Mouse (Mus musculus): Measurements from ENCODE around the gene Kif13a. TPM values are rescaled to one million over a fixed set of nuclear protein-coding genes. Genes with fewer than 3 reads are reported as not detected.

The Kif13a gene
- 11.9 and 14.1 TPM in 2 replicates for polyA plus RNA-seq (2015; fragmentation: Nextera tagmentation; extraction: Ambion mirVana)

DNA sequence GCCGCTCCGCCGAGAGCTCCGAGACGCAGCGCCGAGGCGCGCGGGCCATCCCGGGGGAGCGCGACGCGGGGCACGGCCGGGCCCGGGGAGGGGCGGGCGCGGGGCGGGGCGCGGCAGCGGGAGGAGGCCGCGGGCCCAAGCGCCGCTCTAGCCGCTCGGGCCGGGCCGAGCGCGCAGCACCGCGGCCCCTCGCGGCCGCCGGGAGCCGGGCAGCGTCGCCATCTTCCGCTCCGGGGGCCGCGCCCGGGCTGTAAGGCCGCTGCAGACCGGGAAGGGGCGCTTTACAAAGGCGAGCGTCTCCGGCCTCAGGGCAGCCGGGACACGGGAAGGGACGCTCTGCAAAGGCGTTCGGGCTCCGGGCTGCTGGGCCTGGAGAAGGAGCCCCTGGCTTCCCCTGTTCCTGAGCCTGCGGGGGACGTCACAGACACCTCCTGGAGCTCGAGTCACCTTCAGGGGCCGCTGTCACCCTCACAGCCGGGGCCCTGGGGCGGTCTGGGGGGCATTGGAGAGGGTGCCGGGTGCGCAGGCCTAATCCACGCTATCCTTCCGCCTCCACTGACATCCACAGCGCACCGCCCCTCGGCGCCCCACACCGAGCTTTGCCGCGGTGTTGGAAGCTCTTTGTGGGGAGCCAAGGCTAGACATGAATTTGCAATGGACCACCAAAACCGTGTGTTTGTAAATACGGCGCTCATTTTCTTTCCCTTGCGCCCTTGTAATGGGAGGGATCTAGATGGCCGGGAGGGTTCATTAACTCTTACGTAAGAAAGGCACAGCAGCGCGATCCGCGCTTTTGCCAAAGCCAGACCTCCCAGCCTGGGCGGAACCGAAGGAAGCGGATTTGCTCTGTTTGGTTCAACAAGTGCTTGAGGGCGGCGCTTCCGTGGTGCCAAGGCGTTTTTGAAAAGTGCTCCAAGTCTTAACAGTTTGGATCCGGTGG is at the start of gene Kif13a:
Kif13a (minus strand) TSS at position 149 of the 940 bp plus-strand sequence.
- H3K27me3 ChIP-seq (replicated peaks): 0 out of 2 replicates have a peak, but pooled peaks cover 3% of the 10 kb centered on the region
- peak within 1 kb of the TSS; percentile 90 for H3K4me2 ChIP-seq
- under 1% methylated on average over 72 of the region's 96 CpGs for WGBS
- peak; percentile 86 for ATAC-seq (replicated peaks)
- no peaks in the 10 kb centered on the region for H3K36me3 ChIP-seq (replicated peaks)
- H3K9me3 ChIP-seq: no peaks in the 10 kb centered on the region
- H3K4me3 ChIP-seq: peak within 1 kb of the TSS; percentile 88
- peak within 1 kb of the TSS; percentile 97 for H3K9ac ChIP-seq
- H3K27ac ChIP-seq: peak within 1 kb of the TSS; percentile 97
- H3K4me1 ChIP-seq: peaks cover 18% of the 10 kb centered on the region

DNA sequence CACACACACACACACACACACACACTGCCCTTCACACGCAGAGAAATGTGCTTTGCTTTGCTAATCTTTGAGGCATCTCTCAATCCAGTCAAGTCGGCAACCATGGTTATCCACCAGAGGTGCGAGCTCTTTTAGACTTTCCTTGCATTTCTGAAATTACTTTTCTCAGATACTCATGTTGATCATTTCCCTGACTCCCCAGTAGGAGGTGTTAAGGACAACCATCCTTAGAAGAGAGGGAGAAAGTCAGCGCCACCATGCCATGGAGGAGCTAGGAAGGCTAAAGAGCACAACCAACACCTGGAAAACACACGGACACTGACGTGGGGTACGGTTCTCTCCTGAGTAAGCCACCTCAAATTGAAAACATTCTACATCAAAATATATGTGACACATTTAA is 46.9 kb upstream of the Kif13a start:
- WGBS: 92% methylated on average over 7 of the region's 7 CpGs
- H3K4me1 ChIP-seq: peaks cover 11% of the 10 kb centered on the region; the same call in 1 of the 2 replicates
- H3K9ac ChIP-seq: no peak overlapping the region
- no peak overlapping the region for H3K4me2 ChIP-seq
- no peaks in the 10 kb centered on the region for H3K27me3 ChIP-seq (replicated peaks)
- no peaks in the 10 kb centered on the region for H3K9me3 ChIP-seq
- ATAC-seq (replicated peaks): no peak
- H3K36me3 ChIP-seq (replicated peaks): no peaks in the 10 kb centered on the region
- H3K27ac ChIP-seq: no peak overlapping the region
- no peak overlapping the region for H3K4me3 ChIP-seq

DNA sequence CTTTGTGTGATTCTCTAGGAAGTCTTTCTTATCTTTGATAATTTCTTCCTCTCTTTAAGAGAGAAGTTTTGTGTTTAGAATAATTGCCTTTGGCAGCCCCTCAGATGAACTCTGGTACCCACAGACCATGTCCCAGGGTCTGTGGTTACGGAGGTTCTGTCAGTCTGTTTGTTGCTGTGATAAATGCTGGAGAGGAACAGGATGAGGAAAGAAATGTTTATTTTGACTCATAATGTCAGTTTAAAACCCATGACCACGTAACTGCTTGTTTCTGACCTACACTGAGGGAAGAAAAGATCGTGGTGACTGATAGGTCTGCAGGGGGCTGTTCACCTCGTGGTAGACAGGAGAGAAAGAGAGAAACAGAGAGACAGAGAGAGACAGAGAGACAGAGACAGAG is 46.3 kb upstream of the Kif13a start:
- Histone ChIP-seq H3K36me3 (replicated peaks) (no peaks in the 10 kb centered on the region), H3K4me3 (no peak overlapping the region), H3K9ac (no peak overlapping the region), H3K4me2 (peak overlapping the region; percentile 59), H3K27me3 (replicated peaks) (no peaks in the 10 kb centered on the region), H3K27ac (no peak overlapping the region), H3K4me1 (peaks cover 11% of the 10 kb centered on the region; the same call in 1 of the 2 replicates), H3K9me3 (no peaks in the 10 kb centered on the region)
- WGBS: 39% methylated on average over 4 of the region's 4 CpGs
- ATAC-seq (replicated peaks): no peak

DNA sequence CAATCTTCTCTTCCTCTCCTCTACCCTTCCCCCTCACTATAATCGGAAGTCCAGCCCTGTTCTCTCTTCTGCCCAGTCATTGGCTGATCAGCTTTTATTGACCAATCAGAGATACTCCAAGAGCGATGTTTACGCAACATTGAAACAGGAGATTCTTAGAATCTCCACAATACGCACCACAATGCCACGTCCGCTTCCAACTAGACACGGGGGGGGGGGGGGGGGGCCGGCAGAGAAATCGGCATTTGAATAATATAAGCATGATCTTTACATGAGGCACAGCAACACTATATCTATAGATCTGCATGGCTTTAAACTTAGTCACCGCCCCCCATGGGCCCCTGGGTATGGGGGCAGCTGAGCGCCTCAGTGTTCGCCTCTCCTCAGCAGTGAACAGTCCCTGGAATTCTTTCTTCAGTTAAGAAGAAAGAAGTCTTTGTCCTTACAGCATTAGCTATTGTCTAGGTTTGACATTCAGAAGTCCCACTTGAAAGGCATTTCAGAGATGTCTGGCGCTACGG is 45.4 kb upstream of the Kif13a start:
- ATAC-seq (replicated peaks): peak; percentile 97
- peak overlapping the region; percentile 40 for H3K4me3 ChIP-seq
- no peaks in the 10 kb centered on the region for H3K36me3 ChIP-seq (replicated peaks)
- H3K4me2 ChIP-seq: peak overlapping the region; percentile 59
- WGBS: 5% methylated on average over 14 of the region's 14 CpGs
- H3K9me3 ChIP-seq: no peaks in the 10 kb centered on the region
- H3K4me1 ChIP-seq: peaks cover 11% of the 10 kb centered on the region; the same call in 1 of the 2 replicates
- no peaks in the 10 kb centered on the region for H3K27me3 ChIP-seq (replicated peaks)
- H3K27ac ChIP-seq: peak overlapping the region; percentile 73
- H3K9ac ChIP-seq: peak overlapping the region; percentile 18; the same call in 1 of the 2 replicates

DNA sequence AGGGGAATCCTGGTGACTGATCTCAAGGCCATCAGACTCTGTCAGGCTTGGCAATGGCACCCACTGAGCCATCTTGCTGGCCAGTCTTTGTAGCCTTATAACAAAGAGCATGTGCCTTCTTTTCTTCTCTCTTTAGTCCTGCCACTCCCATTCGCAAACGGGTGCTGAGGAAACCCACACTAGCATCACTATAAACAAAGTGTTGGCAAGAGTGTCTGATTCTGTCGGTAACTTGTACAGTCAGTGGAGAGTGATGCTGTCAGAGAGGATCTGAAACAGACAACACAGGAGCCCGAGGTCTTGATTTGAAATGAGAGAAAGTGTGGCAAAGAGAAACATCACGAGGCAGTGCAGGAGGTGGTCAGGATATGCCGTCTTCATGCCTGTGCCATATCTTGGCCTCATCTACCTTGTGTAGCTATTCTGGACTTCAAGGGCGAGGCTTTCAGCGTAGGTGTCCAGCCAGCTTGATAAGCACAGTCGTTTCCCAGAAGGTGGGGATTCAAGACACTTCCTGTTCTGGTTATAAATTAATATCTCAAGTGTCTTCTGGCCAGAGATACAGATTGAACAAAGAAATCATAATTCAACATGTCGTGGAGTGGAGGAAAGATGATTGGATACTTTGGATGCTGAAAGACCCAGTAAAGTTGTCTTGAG is 40.7 kb upstream of the Kif13a start:
- ATAC-seq (replicated peaks): no peak
- no peak overlapping the region for H3K4me2 ChIP-seq
- no peak overlapping the region for H3K27ac ChIP-seq

DNA sequence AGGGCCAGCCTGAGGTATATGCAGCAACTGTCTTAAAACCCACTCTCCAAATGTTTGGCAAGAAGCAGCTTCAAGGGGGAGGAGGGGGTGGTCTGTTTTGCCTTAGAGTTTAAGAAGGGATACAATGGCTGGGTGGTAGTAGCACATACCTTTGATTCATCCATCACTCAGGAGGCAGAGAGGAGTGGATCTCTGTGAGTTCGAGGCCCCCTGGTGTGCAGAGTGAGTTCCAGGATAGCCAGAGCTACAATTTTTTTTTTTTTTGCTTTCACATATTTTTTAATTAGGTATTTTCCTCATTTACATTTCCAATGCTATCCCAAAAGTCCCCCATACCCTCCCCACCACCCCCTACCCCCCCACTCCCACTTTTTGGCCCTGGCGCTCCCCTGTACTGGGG is 39.0 kb upstream of the Kif13a start:
- Histone ChIP-seq H3K4me2 (no peak overlapping the region), H3K4me3 (no peak overlapping the region), H3K9ac (no peak overlapping the region), H3K27ac (no peak overlapping the region), H3K9me3 (no peaks in the 10 kb centered on the region), H3K36me3 (replicated peaks) (no peaks in the 10 kb centered on the region), H3K27me3 (replicated peaks) (no peaks in the 10 kb centered on the region), H3K4me1 (0 out of 2 replicates have a peak, but pooled peaks cover 3% of the 10 kb centered on the region)
- ATAC-seq (replicated peaks): no peak
- 100% methylated on average over 2 of the region's 2 CpGs for WGBS

More for the DNA sequence above, 40.7 kb upstream of the Kif13a start:
- Histone ChIP-seq H3K4me3 (no peak overlapping the region), H3K9ac (no peak overlapping the region), H3K9me3 (no peaks in the 10 kb centered on the region), H3K36me3 (replicated peaks) (no peaks in the 10 kb centered on the region), H3K4me1 (peaks cover 6% of the 10 kb centered on the region; the same call in 1 of the 2 replicates), H3K27me3 (replicated peaks) (no peaks in the 10 kb centered on the region)
- WGBS: 83% methylated on average over 10 of the region's 10 CpGs

DNA sequence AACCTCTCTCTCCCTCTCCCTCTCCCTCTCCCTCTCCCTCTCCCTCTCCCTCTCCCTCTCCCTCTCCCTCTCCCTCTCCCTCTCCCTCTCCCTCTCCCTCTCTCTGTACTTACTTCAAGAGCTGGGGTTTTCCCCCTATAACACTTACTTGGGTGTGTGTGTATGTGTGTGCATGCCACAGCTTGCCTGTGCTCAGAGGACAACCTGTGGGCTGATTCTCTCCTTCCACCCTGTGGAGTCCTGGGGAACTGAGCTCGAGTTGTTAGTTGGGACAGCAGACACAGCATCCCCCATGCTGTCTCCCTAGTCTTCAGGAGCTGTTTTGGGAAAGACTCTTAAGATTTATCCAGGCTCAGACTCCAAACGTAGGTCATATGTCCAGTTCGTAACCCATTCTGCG is 37.6 kb upstream of the Kif13a start:
- H3K9ac ChIP-seq: no peak overlapping the region

DNA sequence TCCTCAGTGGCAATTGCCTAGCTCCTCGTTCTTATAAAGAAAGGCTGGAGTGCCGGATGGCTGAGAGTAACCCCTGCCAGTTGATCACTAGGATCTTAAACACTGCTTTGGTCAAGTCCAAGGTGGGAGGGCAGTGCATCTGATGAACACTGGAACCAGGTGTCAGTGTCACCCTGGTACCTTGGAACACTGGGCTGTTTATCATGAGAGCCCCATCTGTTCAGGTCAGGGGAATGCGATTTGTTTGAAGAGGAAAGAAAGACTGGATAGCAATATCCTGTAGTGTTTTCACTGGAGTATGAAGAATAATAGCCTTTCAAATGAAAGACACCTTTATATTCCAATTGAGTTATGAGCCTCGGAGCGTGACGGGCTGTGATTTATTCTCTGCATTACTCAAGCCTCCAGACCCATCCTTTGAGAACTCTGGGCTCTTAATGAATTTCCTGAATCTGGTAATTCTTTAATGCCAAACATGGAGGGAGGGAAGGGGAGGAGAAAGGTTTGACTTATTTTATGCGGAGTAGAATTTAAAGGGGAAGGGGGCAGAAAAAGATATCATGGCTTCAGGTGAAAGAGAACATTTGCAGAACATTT is 31.3 kb upstream of the Kif13a start:
- Histone ChIP-seq H3K9ac (no peak overlapping the region), H3K4me2 (no peak overlapping the region), H3K27me3 (replicated peaks) (no peaks in the 10 kb centered on the region), H3K36me3 (replicated peaks) (no peaks in the 10 kb centered on the region), H3K4me3 (no peak overlapping the region), H3K9me3 (no peaks in the 10 kb centered on the region), H3K4me1 (0 out of 2 replicates have a peak, but pooled peaks cover 3% of the 10 kb centered on the region), H3K27ac (0 out of 2 replicates have a peak overlapping the region, but pooled peaks have one; percentile 20)
- no peak for ATAC-seq (replicated peaks)
- 50% methylated on average over 7 of the region's 7 CpGs for WGBS

More for the DNA sequence above, 37.6 kb upstream of the Kif13a start:
- Histone ChIP-seq H3K9me3 (no peaks in the 10 kb centered on the region), H3K27me3 (replicated peaks) (no peaks in the 10 kb centered on the region), H3K4me1 (0 out of 2 replicates have a peak, but pooled peaks cover 3% of the 10 kb centered on the region), H3K4me2 (no peak overlapping the region), H3K4me3 (no peak overlapping the region), H3K36me3 (replicated peaks) (no peaks in the 10 kb centered on the region), H3K27ac (no peak overlapping the region)
- WGBS: 72% methylated on average over 4 of the region's 4 CpGs
- ATAC-seq (replicated peaks): no peak

DNA sequence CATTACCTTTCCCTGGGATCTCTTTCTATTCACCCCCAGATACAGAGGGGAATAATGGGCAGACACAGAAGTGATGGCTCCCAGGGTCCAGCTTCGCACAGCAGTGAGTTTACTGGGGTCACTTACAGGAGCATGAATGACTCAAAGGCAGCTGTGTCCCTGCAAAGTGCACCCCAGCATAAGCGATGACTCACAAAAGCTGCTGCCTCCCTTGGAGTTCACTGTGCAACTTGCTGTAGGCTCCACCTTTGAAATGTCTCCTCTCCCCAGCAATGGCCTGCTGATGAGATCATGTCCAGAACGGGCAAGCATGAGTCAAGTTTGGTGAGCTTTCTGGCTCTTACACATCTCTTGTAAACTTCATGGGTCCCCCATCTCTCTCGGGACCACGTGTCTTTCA is 29.5 kb upstream of the Kif13a start:
- WGBS: 93% methylated on average over 5 of the region's 5 CpGs
- H3K9me3 ChIP-seq: no peaks in the 10 kb centered on the region

DNA sequence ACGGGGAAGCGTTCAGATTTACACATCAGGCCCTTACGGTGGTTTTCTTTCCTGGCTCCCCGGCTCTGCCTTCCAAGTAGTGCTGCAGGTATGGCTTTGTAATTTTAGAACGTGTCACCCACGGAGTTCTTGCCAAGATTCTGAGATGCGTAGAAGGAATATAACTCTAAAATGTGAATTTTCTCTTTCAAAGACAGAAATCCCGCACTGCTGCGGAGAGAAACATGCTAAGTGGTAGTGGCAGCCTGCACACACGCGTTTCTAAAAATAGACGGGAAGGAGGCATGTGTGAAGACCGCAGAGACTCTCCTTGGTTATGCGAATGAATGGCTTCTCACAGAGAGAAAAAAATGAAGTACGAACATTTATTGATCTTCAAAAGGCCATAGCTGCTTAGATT is 21.5 kb upstream of the Kif13a start:
- WGBS: 75% methylated on average over 15 of the region's 15 CpGs
- Histone ChIP-seq H3K27ac (no peak overlapping the region), H3K9me3 (no peaks in the 10 kb centered on the region), H3K4me2 (no peak overlapping the region), H3K9ac (no peak overlapping the region), H3K4me1 (no peaks in the 10 kb centered on the region; the same call in 1 of the 2 replicates), H3K27me3 (replicated peaks) (no peaks in the 10 kb centered on the region), H3K36me3 (replicated peaks) (no peaks in the 10 kb centered on the region), H3K4me3 (no peak overlapping the region)
- no peak for ATAC-seq (replicated peaks)

More for the DNA sequence above, 29.5 kb upstream of the Kif13a start:
- no peak for ATAC-seq (replicated peaks)
- Histone ChIP-seq H3K36me3 (replicated peaks) (no peaks in the 10 kb centered on the region), H3K27ac (no peak overlapping the region), H3K27me3 (replicated peaks) (no peaks in the 10 kb centered on the region), H3K4me3 (no peak overlapping the region), H3K9ac (no peak overlapping the region), H3K4me2 (no peak overlapping the region), H3K4me1 (no peaks in the 10 kb centered on the region)

DNA sequence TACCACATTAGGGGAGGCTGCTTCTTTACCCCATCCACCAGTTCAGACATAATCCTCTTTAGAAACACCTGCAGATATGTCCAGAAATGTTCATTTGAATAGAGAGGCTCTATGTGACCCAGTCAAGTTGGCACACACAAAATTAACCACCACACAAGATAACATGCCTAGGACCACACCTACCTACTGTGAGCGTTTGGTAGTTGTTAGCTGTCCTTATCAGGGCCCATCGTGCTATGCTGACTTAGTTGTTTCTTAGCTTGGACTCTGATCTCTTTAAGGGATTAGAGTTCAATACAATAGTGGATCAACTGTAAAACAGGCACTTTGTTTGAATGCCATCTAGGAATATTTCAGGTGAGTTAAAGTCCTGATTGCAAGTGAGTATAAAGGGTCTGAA is 20.1 kb upstream of the Kif13a start:
- H3K27ac ChIP-seq: no peak overlapping the region
- no peak overlapping the region for H3K4me2 ChIP-seq
- H3K9ac ChIP-seq: no peak overlapping the region
- H3K36me3 ChIP-seq (replicated peaks): no peaks in the 10 kb centered on the region
- no peaks in the 10 kb centered on the region for H3K27me3 ChIP-seq (replicated peaks)
- no peak for ATAC-seq (replicated peaks)
- H3K9me3 ChIP-seq: no peaks in the 10 kb centered on the region
- no peaks in the 10 kb centered on the region; the same call in 1 of the 2 replicates for H3K4me1 ChIP-seq
- no peak overlapping the region for H3K4me3 ChIP-seq
- WGBS: 88% methylated on average over 2 of the region's 2 CpGs

DNA sequence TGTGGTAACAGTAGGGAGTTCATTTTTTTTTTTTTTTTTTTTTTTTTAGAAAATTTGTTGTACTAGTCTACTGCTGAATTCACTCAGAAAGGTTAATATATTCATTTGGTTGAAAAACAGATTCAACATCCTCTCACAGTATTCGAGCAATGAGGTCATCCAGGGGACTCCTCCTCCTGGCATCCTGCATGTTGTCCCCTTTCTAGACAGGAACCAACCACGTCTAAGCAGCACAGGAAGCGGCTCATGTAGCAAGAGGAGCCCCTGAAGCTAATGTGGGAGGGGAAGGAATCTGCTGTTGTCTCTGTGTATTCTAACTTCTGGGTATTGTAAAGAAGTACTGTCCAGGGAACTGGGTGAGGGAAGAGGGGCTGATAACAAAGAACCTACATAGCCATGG is 18.4 kb upstream of the Kif13a start:
- Histone ChIP-seq H3K9ac (no peak overlapping the region), H3K4me2 (no peak overlapping the region), H3K36me3 (replicated peaks) (no peaks in the 10 kb centered on the region), H3K9me3 (no peaks in the 10 kb centered on the region), H3K27me3 (replicated peaks) (no peaks in the 10 kb centered on the region), H3K4me1 (peaks cover 2% of the 10 kb centered on the region; the same call in 1 of the 2 replicates), H3K27ac (no peak overlapping the region), H3K4me3 (no peak overlapping the region)
- no peak for ATAC-seq (replicated peaks)
- 82% methylated on average over 3 of the region's 3 CpGs for WGBS
